Mouse (Mus musculus) olfactory bulb, adult 2 months (tissue): ENCODE measurements around the gene Dach1. TPM values are rescaled to one million over a fixed set of nuclear protein-coding genes. Genes with fewer than 3 reads are reported as not detected.

ENCODE experiments used
- H3K27ac ChIP-seq: fragments of 200-500 bp; 2 replicates; pipeline ENCODE4 v1.5.1; 2012; ENCODE audit warnings: low read depth, low read length; ENCODE audit not compliant: insufficient read depth
- H3K4me1 ChIP-seq: fragments of 200-500 bp; 2 replicates; pipeline ENCODE4 v1.6.1; 2012; ENCODE audit warnings: low read length; ENCODE audit not compliant: control insufficient read depth, insufficient read depth
- H3K4me3 ChIP-seq: fragments of 200-500 bp; 2 replicates; pipeline ENCODE4 v1.5.1; 2012; ENCODE audit warnings: mild to moderate bottlenecking, low read depth, low read length, moderate library complexity; ENCODE audit not compliant: insufficient read depth
- CTCF ChIP-seq: fragments of 200-500 bp; IDR thresholded peaks from 2 replicates; pipeline ENCODE4 v1.5.1; 2012; ENCODE audit warnings: low read depth, mild to moderate bottlenecking, low read length, moderate library complexity; ENCODE audit not compliant: insufficient read depth
- POLR2A ChIP-seq: fragments of 200-500 bp; IDR thresholded peaks from 2 replicates; pipeline ENCODE4 v1.6.1; 2012; ENCODE audit warnings: mild to moderate bottlenecking, low read depth, low read length, moderate library complexity; ENCODE audit not compliant: insufficient read depth
- WGBS: fragments of 180-500 bp; shearing (Covaris S2); methylation state at CpG from one replicate; pipeline ENCODE4 v1.1.7; 2018; 5-methylcytosine and 5-hydroxymethylcytosine counted together
- polyA plus RNA-seq: library from polyadenylated mRNA; stranded (reverse); fragments of >200 nt; gene quantifications from 2 replicates; pipeline ENCODE4 v1.2.4, GENCODE M21; 2012; ENCODE audit warnings: low replicate concordance; ENCODE audit not compliant: missing spikeins, insufficient read depth, insufficient read length

Gene Dach1
- polyA plus RNA-seq, 1 experiment, result not detected

GRCm38 (mm10) chr14:98002021-98002680 is 167.4 kb downstream of the Dach1 start:
- WGBS, result 32% methylated on average over 1 of the region's 1 CpGs
- no peak overlapping the region for H3K27ac ChIP-seq
- TF ChIP-seq POLR2A, result no peak
- TF ChIP-seq CTCF, result no peak
- no peak overlapping the region for H3K4me3 ChIP-seq
- no peaks in the 10 kb centered on the region for H3K4me1 ChIP-seq

- H3K27ac ChIP-seq, result no peak overlapping the region
- H3K4me1 ChIP-seq, result no peaks in the 10 kb centered on the region
- TF ChIP-seq CTCF (no peak), POLR2A (no peak)
- no peak overlapping the region for H3K4me3 ChIP-seq
These were observed 171.0 kb downstream of the Dach1 start for GRCm38 (mm10) chr14:97998584-97998983.

GRCm38 (mm10) chr14:97983251-97983650 is 186.3 kb downstream of the Dach1 start:
- H3K4me3 ChIP-seq, result no peak overlapping the region
- no peak for TF ChIP-seq CTCF
- TF ChIP-seq POLR2A, result no peak
- 86% methylated on average over 3 of the region's 3 CpGs for WGBS
- H3K4me1 ChIP-seq, result no peaks in the 10 kb centered on the region
- no peak overlapping the region for H3K27ac ChIP-seq

GRCm38 (mm10) chr14:97982676-97983075 is 186.9 kb downstream of the Dach1 start:
- 69% methylated on average over 6 of the region's 6 CpGs for whole genome bisulfite sequencing
- H3K4me3 ChIP-seq, result no peak overlapping the region
- no peaks in the 10 kb centered on the region for H3K4me1 ChIP-seq
- TF ChIP-seq POLR2A, result no peak
- TF ChIP-seq CTCF, result no peak
- H3K27ac ChIP-seq, result no peak overlapping the region

- Histone ChIP-seq H3K27ac (no peak overlapping the region), H3K4me1 (no peaks in the 10 kb centered on the region), H3K4me3 (no peak overlapping the region)
- 70% methylated on average over 4 of the region's 4 CpGs for WGBS
- TF ChIP-seq POLR2A, result no peak
- no peak for TF ChIP-seq CTCF
These were observed 188.7 kb downstream of the Dach1 start for GRCm38 (mm10) chr14:97980879-97981278.

DNA sequence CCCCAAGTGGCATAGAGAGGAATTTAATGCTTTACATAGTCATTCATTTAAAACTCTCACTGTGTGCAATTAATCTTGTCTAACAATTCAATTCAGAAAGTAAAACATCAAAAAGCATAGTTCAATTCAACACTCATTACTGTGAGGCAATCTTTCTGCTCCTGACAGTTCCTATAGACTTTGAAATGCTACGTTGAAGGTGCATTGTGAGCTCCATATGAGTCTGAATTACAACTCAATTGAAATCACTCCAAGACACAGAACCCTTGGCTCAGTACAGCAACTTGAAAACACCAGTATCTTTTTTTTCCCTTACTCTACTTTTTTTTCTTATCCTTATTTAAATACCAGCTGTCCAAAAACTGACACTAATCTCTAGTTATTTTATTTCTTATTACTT is 193.5 kb downstream of the Dach1 start:
- 63% methylated on average over 1 of the region's 1 CpGs for WGBS
- Histone ChIP-seq H3K4me3 (no peak overlapping the region), H3K27ac (no peak overlapping the region), H3K4me1 (no peaks in the 10 kb centered on the region)
- TF ChIP-seq POLR2A (no peak), CTCF (no peak)

- no peak overlapping the region for H3K27ac ChIP-seq
- 83% methylated on average over 7 of the region's 7 CpGs for WGBS
- no peaks in the 10 kb centered on the region for H3K4me1 ChIP-seq
- no peak overlapping the region for H3K4me3 ChIP-seq
- TF ChIP-seq POLR2A (no peak), CTCF (no peak)
These were observed 194.1 kb downstream of the Dach1 start for GRCm38 (mm10) chr14:97975447-97975846.

DNA sequence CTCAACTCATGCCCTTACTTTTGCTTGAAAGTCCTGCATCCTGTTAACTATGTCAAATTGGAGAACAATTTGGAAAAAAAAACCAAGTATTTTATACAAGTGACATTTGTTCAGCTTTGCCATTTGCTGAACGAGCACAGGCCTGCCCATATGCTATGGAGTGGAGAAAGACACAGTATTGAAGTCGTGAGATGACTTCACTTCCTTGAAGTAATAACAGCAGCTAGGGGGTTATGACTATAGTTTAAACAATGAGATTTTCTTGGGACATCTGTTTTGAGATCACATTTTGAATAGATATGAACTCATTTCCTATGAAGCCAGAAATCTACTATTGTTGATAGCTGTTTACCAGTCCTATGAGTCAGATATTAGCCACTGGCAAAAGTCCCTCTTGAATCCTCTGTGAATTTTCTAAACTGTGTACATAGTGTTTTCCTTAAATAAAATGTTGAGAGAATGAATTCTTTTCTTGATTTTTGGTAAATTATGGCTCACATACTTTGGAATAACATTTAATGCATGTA is 205.0 kb downstream of the Dach1 start:
- no peaks in the 10 kb centered on the region for H3K4me1 ChIP-seq
- no peak overlapping the region for H3K27ac ChIP-seq
- WGBS, result 75% methylated on average over 2 of the region's 2 CpGs
- H3K4me3 ChIP-seq, result no peak overlapping the region
- TF ChIP-seq POLR2A (no peak), CTCF (no peak)

DNA sequence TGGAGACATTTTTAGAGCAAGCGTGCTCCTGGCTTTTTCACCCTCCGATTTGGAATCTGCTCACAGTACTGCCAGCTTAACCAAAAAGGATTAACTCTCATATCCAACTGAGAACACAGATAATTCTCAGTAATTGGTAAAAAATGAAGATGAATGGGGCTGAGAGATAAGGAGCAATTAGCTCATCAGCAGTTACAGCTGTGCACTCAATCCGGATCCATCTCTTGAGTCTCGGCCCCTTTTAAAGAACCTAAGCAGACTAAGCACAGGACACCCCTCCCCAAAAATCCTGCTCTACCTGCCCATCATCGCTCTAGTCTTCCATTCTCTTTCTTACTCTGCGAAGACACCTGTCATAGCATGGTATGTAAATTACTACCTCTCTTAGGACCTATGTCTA is 205.9 kb downstream of the Dach1 start:
- Histone ChIP-seq H3K4me1 (no peaks in the 10 kb centered on the region), H3K27ac (no peak overlapping the region), H3K4me3 (no peak overlapping the region)
- WGBS, result 83% methylated on average over 6 of the region's 6 CpGs
- TF ChIP-seq POLR2A (no peak), CTCF (no peak)

DNA sequence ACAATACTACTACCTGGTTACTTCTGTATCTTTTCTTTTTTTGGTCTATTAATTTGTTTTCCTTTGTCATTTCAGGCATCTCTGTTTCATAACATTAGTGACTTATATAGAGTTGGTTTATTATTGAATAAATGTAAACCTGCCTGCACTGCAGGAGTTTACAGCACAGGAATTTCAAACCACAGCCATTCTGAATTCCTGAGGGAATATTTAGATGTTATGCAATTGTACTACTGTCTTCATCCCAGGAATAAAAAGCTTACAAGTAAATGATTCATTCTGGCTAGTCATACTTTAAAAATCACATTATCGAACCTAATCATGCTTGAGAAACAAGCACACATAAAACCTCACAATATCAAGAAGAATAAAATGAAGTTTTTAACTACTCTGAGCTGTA is 213.2 kb downstream of the Dach1 start:
- WGBS, result 90% methylated on average over 1 of the region's 1 CpGs
- no peaks in the 10 kb centered on the region for H3K4me1 ChIP-seq
- no peak for TF ChIP-seq CTCF
- no peak for TF ChIP-seq POLR2A
- no peak overlapping the region for H3K27ac ChIP-seq
- no peak overlapping the region for H3K4me3 ChIP-seq

- no peak overlapping the region for H3K4me3 ChIP-seq
- H3K27ac ChIP-seq, result no peak overlapping the region
- WGBS, result 64% methylated on average over 2 of the region's 2 CpGs
- no peak for TF ChIP-seq CTCF
- no peak for TF ChIP-seq POLR2A
- H3K4me1 ChIP-seq, result no peaks in the 10 kb centered on the region
These were observed 224.1 kb downstream of the Dach1 start for GRCm38 (mm10) chr14:97945471-97945870.
